Mouse (Mus musculus) heart, postnatal 0 days (tissue): ENCODE measurements around the gene Otop3.

Source experiments
- CTCF ChIP-seq: IDR thresholded peaks from 2 replicates; pipeline ENCODE4 v1.5.1; 2016; ENCODE audit warnings: antibody characterized with exemption, control low read depth, low read depth
- EP300 ChIP-seq: IDR thresholded peaks from 2 replicates; pipeline ENCODE4 v1.6.1; 2016; ENCODE audit warnings: antibody characterized with exemption, low read depth

GRCm38 (mm10) chr11:115318245-115319027 is 16.1 kb upstream of the Otop3 start:
- TF ChIP-seq CTCF, result no peak
- no peak for TF ChIP-seq EP300
